In genomic region chr11:12038470-12038985, GRCm38 (mm10) we compare ENCODE assay signal across 8 mouse cellular contexts. TPM values are rescaled to one million over a fixed set of nuclear protein-coding genes. Genes with fewer than 3 reads are reported as not detected.
DNase-seq lines count a peak whose midpoint lies in the region; ATAC-seq lines count a peak whose summit lies in the region.

Gene Grb10, minus strand, starts transcription at chr11:12038683.

- H3K4me3 ChIP-seq in forebrain, embryonic 12.5 days (replicated peaks): peak within 1 kb of the TSS; percentile 66
- peak within 1 kb of the TSS; percentile 79 for H3K4me3 ChIP-seq in liver, embryonic 11.5 days (ENCODE audit: low read depth, low read length)

- no peak for ATAC-seq in forebrain, embryonic 12.5 days (ENCODE audit: low FRiP score)
- ATAC-seq in liver, embryonic 11.5 days (replicated peaks; ENCODE audit: low FRiP score): no peak

- WGBS in forebrain, embryonic 12.5 days: 18% methylated on average over 10 of the region's 10 CpGs
- 44% methylated on average over 10 of the region's 10 CpGs for WGBS in liver, embryonic 11.5 days

- H3K4me2 ChIP-seq in forebrain, embryonic 12.5 days: peak within 1 kb of the TSS; percentile 55
- H3K4me2 ChIP-seq in liver, embryonic 11.5 days: peak within 1 kb of the TSS; percentile 71

- no peak for DNase-seq in thymus, postnatal 0 days (ENCODE audit: low spot score)
- no peak for DNase-seq in thymus, postnatal 14 days
- DNase-seq in heart, postnatal 4 days: no peak
- DNase-seq in liver, embryonic 11.5 days (ENCODE audit: low spot score): no peak
- DNase-seq in MN1 (ENCODE audit: low spot score): no peak
- no peak for DNase-seq in kidney, postnatal 4 days
- no peak for DNase-seq in ovary, postnatal 14 days (ENCODE audit: low spot score)

- H3K9me3 ChIP-seq in forebrain, embryonic 12.5 days: no peaks in the 10 kb centered on the region
- H3K9me3 ChIP-seq in liver, embryonic 11.5 days (ENCODE audit: control insufficient read depth, low read length): no peaks in the 10 kb centered on the region

- peak within 1 kb of the TSS; percentile 87 for H3K27ac ChIP-seq in forebrain, embryonic 12.5 days
- H3K27ac ChIP-seq in liver, embryonic 11.5 days (ENCODE audit: low read depth, low read length): peak within 1 kb of the TSS; percentile 96

- H3K9ac ChIP-seq in forebrain, embryonic 12.5 days: peak within 1 kb of the TSS; percentile 88
- peak within 1 kb of the TSS; percentile 81 for H3K9ac ChIP-seq in liver, embryonic 11.5 days (ENCODE audit: low read depth, low read length)

- H3K36me3 ChIP-seq in forebrain, embryonic 12.5 days (replicated peaks): no peaks in the 10 kb centered on the region
- H3K36me3 ChIP-seq in liver, embryonic 11.5 days (ENCODE audit: control insufficient read depth, insufficient read depth, low read length): no peaks in the 10 kb centered on the region

- peaks cover 90% of the 10 kb centered on the region for H3K27me3 ChIP-seq in forebrain, embryonic 12.5 days
- H3K27me3 ChIP-seq in liver, embryonic 11.5 days (replicated peaks; ENCODE audit: control insufficient read depth, insufficient read depth, low read length): peaks cover 67% of the 10 kb centered on the region

- peaks cover 3% of the 10 kb centered on the region; the same call in 1 of the 2 replicates for H3K4me1 ChIP-seq in forebrain, embryonic 12.5 days
- no peaks in the 10 kb centered on the region; the same call in 1 of the 2 replicates for H3K4me1 ChIP-seq in liver, embryonic 11.5 days (replicated peaks; ENCODE audit: control insufficient read depth, insufficient read depth, low read length)

RNA-seq across cellular contexts. Expression of gene Grb10, which starts in this region (rescaled TPM):
- 14.5 and 17.5 TPM in 2 replicates for polyA plus RNA-seq in thymus, postnatal 0 days (2015; fragmentation: Nextera tagmentation; extraction: Ambion mirVana)
- 345 and 376 TPM in 2 replicates for polyA plus RNA-seq in forebrain, embryonic 12.5 days (2016; fragmentation: Nextera tagmentation; extraction: Ambion mirVana)
- 100 to 1,000 TPM; 356 to 401 TPM for total RNA-seq in heart, postnatal 4 days (2021)
- 172 and 195 TPM in 2 replicates for polyA plus RNA-seq in liver, embryonic 11.5 days (2014; fragmentation: Nextera tagmentation; extraction: Ambion mirVana)
